Mouse (Mus musculus): Measurements from ENCODE around the gene Gm48551. TPM values are rescaled to one million over a fixed set of nuclear protein-coding genes. Genes with fewer than 3 reads are reported as not detected.

The Gm48551 gene
- total RNA-seq, 2 experiments from 2014 or later = 0.70 to 1.5 TPM

- DNase-seq (ENCODE audit: low spot score in 2 of 2) = no peak
Observed at GRCm38 (mm10) chr10:81382039-81382438, 2.2 kb upstream of the Gm48551 start.

- no peak for DNase-seq (ENCODE audit: low spot score in 2 of 2)
Observed at GRCm38 (mm10) chr10:81384605-81384982, 328 bp downstream of the Gm48551 start.

DNA sequence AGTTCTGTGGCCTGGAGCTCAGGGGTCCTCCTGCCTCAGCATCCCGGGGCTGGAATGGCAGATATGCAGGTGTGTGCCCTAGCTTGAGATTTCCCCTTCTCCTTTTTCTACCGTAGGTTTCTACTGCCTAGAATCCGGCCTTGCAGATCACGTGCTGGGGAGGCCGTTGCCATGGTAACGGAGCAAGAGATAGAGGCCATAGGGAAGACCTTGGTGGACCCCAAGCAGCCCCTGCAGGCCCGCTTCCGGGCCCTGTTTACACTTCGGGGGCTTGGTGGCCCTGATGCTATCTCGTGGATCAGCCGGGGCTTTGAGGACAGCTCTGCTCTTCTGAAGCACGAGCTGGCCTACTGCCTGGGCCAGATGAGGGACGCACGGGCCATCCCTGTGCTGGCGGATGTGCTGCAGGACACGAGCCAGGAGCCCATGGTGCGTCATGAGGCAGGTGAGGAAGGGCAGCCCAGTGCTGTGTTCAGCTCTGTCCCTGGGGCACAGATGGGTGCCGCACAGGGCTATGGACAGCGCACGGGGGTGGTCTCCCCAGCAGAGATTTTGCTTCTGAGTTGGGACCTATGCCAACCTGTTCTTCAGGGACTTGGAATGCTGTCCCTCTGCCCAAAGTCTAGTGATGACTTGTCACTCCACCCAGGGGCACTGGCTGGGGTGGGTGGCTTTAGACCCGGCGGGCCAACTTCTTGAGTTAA, 1.5 kb downstream of the Gm48551 start:
- no peak for DNase-seq (ENCODE audit: low spot score in 2 of 2)

DNA sequence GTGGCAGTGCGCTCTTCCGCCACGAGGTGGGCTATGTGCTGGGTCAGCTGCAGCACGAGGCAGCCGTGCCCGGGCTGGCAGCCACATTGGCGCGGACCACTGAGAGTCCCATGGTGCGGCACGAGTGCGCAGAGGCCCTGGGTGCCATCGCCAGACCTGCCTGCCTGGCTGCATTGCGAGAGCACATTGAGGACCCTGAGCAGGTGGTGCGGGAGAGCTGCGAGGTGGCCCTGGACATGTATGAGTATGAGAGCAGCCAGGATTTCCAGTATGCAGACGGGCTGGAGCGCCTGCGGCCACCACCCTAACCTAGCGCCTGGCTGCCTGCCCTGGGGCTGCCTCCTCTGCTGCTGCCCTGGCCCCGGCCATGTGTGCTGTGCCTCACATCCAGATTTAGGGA, 3.5 kb downstream of the Gm48551 start:
- DNase-seq (ENCODE audit: low spot score in 2 of 2) = no peak

GRCm38 (mm10) chr10:81388505-81389055, 4.3 kb downstream of the Gm48551 start, which contains the start of gene Gm48552:
Gene Gm48552 (plus strand): TSS chr10:81389005.
- no peak for DNase-seq (ENCODE audit: low spot score in 2 of 2)

GRCm38 (mm10) chr10:81389373-81389772, 5.1 kb downstream of the Gm48551 start:
- DNase-seq (ENCODE audit: low spot score in 2 of 2) = no peak

GRCm38 (mm10) chr10:81389801-81390677, 5.8 kb downstream of the Gm48551 start:
- peak in 1 of 2 experiments; percentile 76 for DNase-seq (ENCODE audit: low spot score in 2 of 2)

- no peak for DNase-seq (ENCODE audit: low spot score in 2 of 2)
Observed at GRCm38 (mm10) chr10:81390678-81390965, 6.4 kb downstream of the Gm48551 start.

- no peak for DNase-seq (ENCODE audit: low spot score in 2 of 2)
Observed at GRCm38 (mm10) chr10:81392270-81392669, 8.0 kb downstream of the Gm48551 start.

GRCm38 (mm10) chr10:81392781-81393185, 8.5 kb downstream of the Gm48551 start, which contains the start of gene Smim24:
Gene Smim24 (plus strand): TSS chr10:81393051.
- no peak for DNase-seq (ENCODE audit: low spot score in 2 of 2)

DNA sequence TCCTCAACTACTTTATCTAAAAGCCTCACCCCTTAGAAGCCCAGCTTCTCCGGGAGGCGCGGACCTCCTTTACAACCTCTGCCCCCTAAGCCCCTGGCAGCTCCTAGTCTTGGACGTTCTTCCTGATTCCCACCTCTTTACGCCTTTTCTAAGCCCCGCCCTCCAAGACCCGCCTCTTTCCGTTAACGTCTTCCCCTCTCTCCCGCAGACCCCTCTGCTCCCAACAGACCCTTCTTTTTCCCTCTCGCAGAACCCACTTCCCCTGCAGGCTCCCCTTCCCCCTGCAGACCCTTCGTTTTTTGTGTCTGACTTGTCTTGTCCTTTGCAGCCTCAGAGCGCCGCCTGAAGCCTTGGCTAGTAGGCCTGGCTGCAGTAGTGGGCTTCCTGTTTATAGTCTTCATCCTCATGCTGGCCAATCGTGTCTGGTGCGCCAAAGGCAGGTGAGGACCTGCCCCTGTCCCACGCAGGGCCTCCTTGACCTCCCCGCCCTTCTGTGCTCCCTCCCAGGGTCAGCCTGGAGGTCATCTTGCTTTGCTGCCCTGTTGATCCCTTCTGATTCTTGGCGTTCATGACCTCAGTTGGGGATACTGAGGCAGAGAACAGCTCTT, 9.3 kb downstream of the Gm48551 start:
- no peak for DNase-seq (ENCODE audit: low spot score in 2 of 2)

GRCm38 (mm10) chr10:81395127-81395526, 10.9 kb downstream of the Gm48551 start:
- peak in 1 of 2 experiments; percentile 70 for DNase-seq (ENCODE audit: low spot score in 2 of 2)

- DNase-seq (ENCODE audit: low spot score in 2 of 2) = no peak
Observed at GRCm38 (mm10) chr10:81395865-81396264, 11.6 kb downstream of the Gm48551 start.

DNA sequence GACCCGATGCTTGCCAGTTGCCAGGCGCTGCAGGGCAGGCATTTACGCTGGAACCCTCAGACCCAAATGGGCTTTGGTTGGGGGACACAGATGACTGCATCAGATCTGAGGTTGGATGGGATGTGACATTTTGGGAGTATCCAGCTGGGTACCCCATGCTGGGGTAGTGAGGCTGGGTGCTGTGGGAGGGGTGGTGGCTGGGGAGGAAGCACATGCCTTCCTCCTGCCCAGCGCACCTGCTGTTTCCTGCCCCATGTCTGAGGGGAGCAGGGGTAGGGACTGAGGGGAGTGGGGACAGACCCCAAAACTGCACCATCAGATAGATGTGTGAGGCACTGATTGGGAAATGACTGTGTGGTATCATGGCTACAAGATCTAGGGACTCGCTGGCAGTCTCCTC, 12.5 kb downstream of the Gm48551 start:
- DNase-seq (ENCODE audit: low spot score in 2 of 2) = no peak

- DNase-seq (ENCODE audit: low spot score in 2 of 2) = no peak
Observed at GRCm38 (mm10) chr10:81399296-81399695, 15.0 kb downstream of the Gm48551 start.

DNA sequence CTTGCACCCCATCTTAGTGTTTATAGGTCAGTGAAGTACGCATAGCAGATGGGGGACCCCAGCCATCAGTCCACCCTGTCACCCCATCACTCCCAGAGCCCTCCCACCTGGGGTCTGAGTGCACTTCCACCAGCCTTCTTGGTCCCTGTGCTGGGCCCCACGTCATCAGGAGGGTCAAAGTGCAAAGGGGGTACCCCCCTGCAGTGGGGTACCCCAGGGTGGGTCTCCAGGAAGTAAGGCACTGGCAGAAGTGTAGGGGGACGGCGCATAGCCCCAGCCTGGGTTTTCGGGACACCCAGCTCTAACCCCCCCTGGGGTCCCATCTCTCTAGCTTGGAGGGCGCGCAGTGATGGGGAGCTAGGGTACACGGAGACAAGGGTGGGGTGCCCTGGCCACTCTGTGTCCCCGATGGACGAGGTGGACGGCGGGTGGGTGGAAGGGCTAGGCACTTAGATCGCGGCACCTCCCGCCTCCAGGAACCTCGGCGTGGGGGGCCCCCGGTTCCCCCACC, 15.6 kb downstream of the Gm48551 start:
- DNase-seq (ENCODE audit: low spot score in 2 of 2) = no peak

DNA sequence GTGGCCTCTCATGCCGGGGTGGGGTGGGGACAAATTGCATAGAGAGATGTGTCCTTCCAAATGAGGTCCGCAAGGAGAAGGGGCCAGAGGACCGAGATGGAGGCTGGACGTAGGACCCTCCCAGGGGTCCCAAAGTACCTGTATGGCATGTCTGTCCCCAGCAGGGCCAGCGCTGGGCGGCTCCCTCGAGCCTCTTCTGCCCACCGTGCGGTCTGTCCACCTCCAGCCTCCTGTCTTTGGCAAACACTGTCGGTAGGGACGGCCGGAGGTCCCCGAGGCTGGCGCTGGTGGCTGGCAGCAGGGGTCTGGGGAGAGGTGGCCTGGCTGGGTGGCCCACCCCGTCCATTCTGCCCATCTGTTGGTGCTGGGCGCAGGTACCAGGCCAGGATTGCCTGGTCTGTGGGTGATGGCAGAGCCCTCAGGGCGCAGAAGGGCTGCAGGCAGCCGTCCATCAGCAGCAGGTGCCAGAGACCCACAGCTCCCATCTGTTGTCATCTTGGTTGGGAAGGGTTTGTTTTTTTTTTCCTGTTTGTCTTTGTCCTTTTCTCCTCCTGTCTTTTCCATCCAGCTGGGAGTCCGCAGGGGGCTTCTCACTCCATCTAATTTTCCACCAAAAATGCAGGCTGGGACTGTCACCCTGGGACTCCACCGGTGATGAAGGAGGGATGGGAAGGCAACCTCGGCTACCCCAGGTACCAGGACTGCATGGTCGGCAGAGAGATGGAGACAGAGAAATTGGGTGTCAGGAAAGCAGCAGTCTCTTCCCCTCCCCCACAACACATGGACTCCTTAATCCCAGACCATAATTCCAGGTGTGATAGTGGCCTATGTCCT, 16.3 kb downstream of the Gm48551 start:
- no peak for DNase-seq (ENCODE audit: low spot score in 2 of 2)

- no peak for DNase-seq (ENCODE audit: low spot score in 2 of 2)
Observed at GRCm38 (mm10) chr10:81401205-81401520, 16.9 kb downstream of the Gm48551 start.

- peak in 1 of 2 experiments; percentile 82 for DNase-seq (ENCODE audit: low spot score in 2 of 2)
Observed at GRCm38 (mm10) chr10:81401521-81402226, 17.4 kb downstream of the Gm48551 start.

- no peak for DNase-seq (ENCODE audit: low spot score in 2 of 2)
Observed at GRCm38 (mm10) chr10:81402227-81402765, 18.0 kb downstream of the Gm48551 start.
